Mouse (Mus musculus): ENCODE results near the gene Meioc.
A peak's percentile ranks its signal among the peaks of the same experiment; 100 is the strongest.
"Not testable (repeated sequence)": the region's sequence is repeated elsewhere in the genome, so short reads cannot be mapped to it uniquely, and the experiment has no call there.

Meioc gene

GRCm38 (mm10) chr11:102690162-102690561 is 26.6 kb downstream of the Meioc start:
- peak; percentile 66 for DNase-seq (ENCODE audit: low spot score)

- DNase-seq (ENCODE audit: low spot score) = no peak
These were observed 31.8 kb downstream of the Meioc start for GRCm38 (mm10) chr11:102695289-102695688.

DNA sequence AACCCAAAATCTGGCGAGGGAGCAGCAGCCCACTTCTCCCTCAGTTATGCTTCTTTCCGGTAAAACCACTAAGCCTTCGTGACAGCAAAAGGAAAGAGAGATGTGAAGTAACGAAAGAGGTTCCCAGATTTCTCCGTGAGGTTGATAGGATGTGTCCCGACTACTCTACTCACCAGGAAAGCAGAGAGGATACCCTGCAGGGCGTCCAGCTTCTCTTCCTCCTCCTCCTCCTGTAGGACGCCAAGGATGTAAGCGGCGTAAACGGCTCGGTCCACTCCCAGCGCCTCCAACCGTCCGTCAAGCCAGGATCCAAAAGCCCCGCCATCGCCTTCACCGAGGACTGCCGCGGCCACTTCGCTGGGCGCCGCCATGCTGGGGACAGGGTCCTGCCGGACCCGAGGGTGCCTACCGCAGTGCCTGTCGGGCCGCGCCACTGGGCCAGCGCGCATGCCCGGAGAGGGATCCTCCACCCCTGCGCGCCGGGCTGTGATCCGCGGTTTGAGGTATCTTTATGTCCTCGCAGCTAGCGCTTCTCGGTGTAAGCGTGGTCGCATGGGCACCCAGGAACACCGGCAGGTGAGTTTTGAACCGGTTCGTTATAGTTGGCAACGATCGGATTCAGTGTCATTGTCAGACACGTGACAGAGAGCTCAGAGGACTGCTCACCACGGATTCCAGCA is 34.0 kb downstream of the Meioc start, which contains the start of gene Ccdc43:
Gene Ccdc43 (minus strand): TSS at position 445 of the 680 bp plus-strand sequence.
- DNase-seq (ENCODE audit: low spot score) = peak; percentile 89

- no peak for DNase-seq (ENCODE audit: low spot score)
These were observed 34.5 kb downstream of the Meioc start for GRCm38 (mm10) chr11:102698018-102698476.

DNA sequence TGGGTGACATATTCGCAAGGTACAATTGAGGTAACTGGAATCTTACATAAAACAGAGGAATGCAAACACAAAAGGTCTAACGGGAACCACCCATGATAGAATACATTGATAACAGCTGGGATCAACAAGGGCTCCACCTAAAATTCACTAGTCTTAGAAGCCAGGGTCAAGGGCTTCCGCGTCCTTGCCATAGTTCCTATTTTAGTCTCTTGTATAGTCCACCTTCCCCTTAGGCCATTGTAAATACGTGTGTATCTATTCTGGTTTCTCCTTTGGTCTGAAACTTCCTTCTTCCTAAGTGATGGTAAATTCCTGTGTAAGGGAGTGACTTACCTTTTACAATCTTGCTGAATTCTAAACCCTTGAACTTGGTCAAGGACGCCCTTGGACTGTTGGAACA is 38.7 kb downstream of the Meioc start:
- DNase-seq (ENCODE audit: low spot score) = not testable (repeated sequence)

GRCm38 (mm10) chr11:102712411-102712810 is 48.9 kb downstream of the Meioc start:
- DNase-seq (ENCODE audit: low spot score) = no peak

GRCm38 (mm10) chr11:102714578-102714977 is 51.1 kb downstream of the Meioc start:
- not testable (repeated sequence) for DNase-seq (ENCODE audit: low spot score)

- no peak for DNase-seq (ENCODE audit: low spot score)
These were observed 52.6 kb downstream of the Meioc start for GRCm38 (mm10) chr11:102716135-102716534.

- DNase-seq (ENCODE audit: low spot score) = no peak
These were observed 62.1 kb downstream of the Meioc start for GRCm38 (mm10) chr11:102725574-102725973.

GRCm38 (mm10) chr11:102728614-102729013 is 65.1 kb downstream of the Meioc start:
- DNase-seq (ENCODE audit: low spot score) = no peak

- no peak for DNase-seq (ENCODE audit: low spot score)
These were observed 66.3 kb downstream of the Meioc start for GRCm38 (mm10) chr11:102729835-102730234.

DNA sequence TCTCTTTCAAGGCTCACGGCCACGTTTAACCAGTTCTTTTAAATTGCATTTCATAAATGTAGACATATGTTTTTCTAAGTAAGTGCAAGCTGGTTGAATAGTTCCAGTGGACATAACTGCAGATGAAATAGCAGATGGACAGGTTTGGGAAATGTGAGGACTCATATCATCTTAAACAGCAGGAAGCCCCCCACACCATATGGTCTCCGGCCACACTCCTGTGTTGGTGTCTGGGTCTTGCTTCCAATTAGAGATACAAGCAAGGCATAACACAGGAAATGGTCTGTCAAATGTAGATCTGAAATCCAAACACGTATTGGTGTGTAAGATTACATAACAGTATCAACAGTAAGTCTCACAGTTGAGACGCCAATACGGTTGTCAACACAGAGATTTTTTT is 67.8 kb downstream of the Meioc start:
- no peak for DNase-seq (ENCODE audit: low spot score)
